In genomic region chr14:30624277-30624721, GRCm38 (mm10) we compare ENCODE assay signal across 8 mouse cellular contexts. TPM values are rescaled to one million over a fixed set of nuclear protein-coding genes. Genes with fewer than 3 reads are reported as not detected.
DNase-seq lines count a peak whose midpoint lies in the region; ATAC-seq lines count a peak whose summit lies in the region.

No protein-coding gene starts in this region.

- H3K9me3 ChIP-seq in forebrain, embryonic 10.5 days = no peaks in the 10 kb centered on the region
- H3K9me3 ChIP-seq in forebrain, embryonic 11.5 days (ENCODE audit: control insufficient read depth, low read length) = no peaks in the 10 kb centered on the region
- H3K9me3 ChIP-seq in forebrain, embryonic 16.5 days (ENCODE audit: control insufficient read depth, low read length) = no peaks in the 10 kb centered on the region
- no peaks in the 10 kb centered on the region for H3K9me3 ChIP-seq in liver, embryonic 16.5 days (replicated peaks; ENCODE audit: control insufficient read depth, low read length)

- peaks cover 41% of the 10 kb centered on the region for H3K27me3 ChIP-seq in forebrain, embryonic 10.5 days (ENCODE audit: poor library complexity, severe bottlenecking)
- peaks cover 6% of the 10 kb centered on the region; the same call in 1 of the 2 replicates for H3K27me3 ChIP-seq in forebrain, embryonic 11.5 days (ENCODE audit: control insufficient read depth, insufficient read depth, low read length)
- no peaks in the 10 kb centered on the region; the same call in 1 of the 2 replicates for H3K27me3 ChIP-seq in forebrain, embryonic 16.5 days (replicated peaks; ENCODE audit: control insufficient read depth, insufficient read depth, low read length)
- H3K27me3 ChIP-seq in liver, embryonic 16.5 days (ENCODE audit: control insufficient read depth, insufficient read depth, low read depth, low read length) = no peaks in the 10 kb centered on the region

- H3K4me2 ChIP-seq in forebrain, embryonic 11.5 days (ENCODE audit: low read depth, low read length, severe bottlenecking) = no peak overlapping the region
- H3K4me2 ChIP-seq in forebrain, embryonic 16.5 days (ENCODE audit: low read length) = peak overlapping the region; percentile 69
- H3K4me2 ChIP-seq in liver, embryonic 16.5 days (ENCODE audit: low read depth, low read length) = peak overlapping the region; percentile 96

- H3K9ac ChIP-seq in forebrain, embryonic 11.5 days (ENCODE audit: low read length) = no peak overlapping the region
- no peak overlapping the region for H3K9ac ChIP-seq in forebrain, embryonic 16.5 days (replicated peaks; ENCODE audit: low read depth, low read length)
- H3K9ac ChIP-seq in liver, embryonic 16.5 days (ENCODE audit: low read depth, low read length) = no peak overlapping the region

- peaks cover 39% of the 10 kb centered on the region for H3K4me1 ChIP-seq in forebrain, embryonic 10.5 days
- peaks cover 15% of the 10 kb centered on the region for H3K4me1 ChIP-seq in forebrain, embryonic 11.5 days (replicated peaks; ENCODE audit: control insufficient read depth, insufficient read depth, low read length)
- H3K4me1 ChIP-seq in forebrain, embryonic 16.5 days (replicated peaks; ENCODE audit: control insufficient read depth, insufficient read depth, low read length) = peaks cover 13% of the 10 kb centered on the region
- H3K4me1 ChIP-seq in liver, embryonic 16.5 days (ENCODE audit: control insufficient read depth, low read depth, low read length) = peaks cover 31% of the 10 kb centered on the region

- no peak overlapping the region for H3K27ac ChIP-seq in forebrain, embryonic 10.5 days
- no peak overlapping the region for H3K27ac ChIP-seq in forebrain, embryonic 11.5 days (ENCODE audit: low read depth, low read length)
- H3K27ac ChIP-seq in forebrain, embryonic 16.5 days (ENCODE audit: low read length) = no peak overlapping the region
- H3K27ac ChIP-seq in liver, embryonic 16.5 days (ENCODE audit: low read length) = peak overlapping the region; percentile 15; the same call in 1 of the 2 replicates

- 66% methylated on average over 8 of the region's 8 CpGs for WGBS in forebrain, embryonic 10.5 days
- 61% methylated on average over 8 of the region's 8 CpGs for WGBS in forebrain, embryonic 11.5 days
- 61% methylated on average over 8 of the region's 8 CpGs for whole genome bisulfite sequencing in forebrain, embryonic 16.5 days
- 27% methylated on average over 8 of the region's 8 CpGs for WGBS in liver, embryonic 16.5 days (ENCODE audit: insufficient replicate concordance)

- H3K4me3 ChIP-seq in forebrain, embryonic 10.5 days = 0 out of 2 replicates have a peak overlapping the region, but pooled peaks have one; percentile 58
- H3K4me3 ChIP-seq in forebrain, embryonic 11.5 days (ENCODE audit: low read depth, low read length) = no peak overlapping the region
- H3K4me3 ChIP-seq in forebrain, embryonic 16.5 days (replicated peaks; ENCODE audit: low read length) = peak overlapping the region; percentile 64
- peak overlapping the region; percentile 79 for H3K4me3 ChIP-seq in liver, embryonic 16.5 days (ENCODE audit: low read depth, low read length)

- no peaks in the 10 kb centered on the region for H3K36me3 ChIP-seq in forebrain, embryonic 10.5 days (replicated peaks)
- no peaks in the 10 kb centered on the region for H3K36me3 ChIP-seq in forebrain, embryonic 11.5 days (ENCODE audit: control insufficient read depth, insufficient read depth, low read length)
- no peaks in the 10 kb centered on the region for H3K36me3 ChIP-seq in forebrain, embryonic 16.5 days (ENCODE audit: control insufficient read depth, insufficient read depth)
- H3K36me3 ChIP-seq in liver, embryonic 16.5 days (ENCODE audit: control insufficient read depth, insufficient read depth) = no peaks in the 10 kb centered on the region

- DNase-seq in forebrain, embryonic 10.5 days (ENCODE audit: extremely low spot score, low spot score) = no peak
- DNase-seq in forebrain, embryonic 11.5 days (ENCODE audit: low spot score) = no peak
- peak; percentile 63 for DNase-seq in A20 (ENCODE audit: low read depth, low spot score)
- DNase-seq in c-Kit-positive CD71-positive TER-119-positive erythroid progenitor cells, embryonic 14.5 days (ENCODE audit: low spot score) = no peak
- no peak for DNase-seq in cerebellum, adult 11 months

- no peak for ATAC-seq in forebrain, embryonic 11.5 days (replicated peaks; ENCODE audit: low FRiP score)
- no peak for ATAC-seq in forebrain, embryonic 16.5 days
- ATAC-seq in liver, embryonic 16.5 days (ENCODE audit: low read depth) = no peak
- ATAC-seq in frontal cortex, adult (ENCODE audit: low TSS enrichment) = no peak

RNA-seq across cellular contexts. Expression of gene Prkcd, which starts 1.7 kb away (rescaled TPM):
- 23.6 and 24.8 TPM in 2 replicates for polyA plus RNA-seq in forebrain, embryonic 10.5 days (2016; fragmentation: Nextera tagmentation; extraction: Ambion mirVana)
- 26.2 and 26.8 TPM in 2 replicates for polyA plus RNA-seq in forebrain, embryonic 11.5 days (2014; fragmentation: Nextera tagmentation; extraction: Ambion mirVana)
- 27.9 and 34.6 TPM in 2 replicates for polyA plus RNA-seq in forebrain, embryonic 16.5 days (2015; fragmentation: Nextera tagmentation; extraction: Ambion mirVana)
- 16.3 and 16.4 TPM in 2 replicates for polyA plus RNA-seq in liver, embryonic 16.5 days (2015; fragmentation: Nextera tagmentation; extraction: Ambion mirVana)

RNA-seq across cellular contexts. Expression of gene Rft1, which starts 29.9 kb away (rescaled TPM):
- 12.7 and 14.7 TPM in 2 replicates for polyA plus RNA-seq in forebrain, embryonic 10.5 days (2016; fragmentation: Nextera tagmentation; extraction: Ambion mirVana)
- polyA plus RNA-seq in forebrain, embryonic 11.5 days (2014; fragmentation: Nextera tagmentation; extraction: Ambion mirVana) = 11.3 and 11.4 TPM in 2 replicates
- polyA plus RNA-seq in forebrain, embryonic 16.5 days (2015; fragmentation: Nextera tagmentation; extraction: Ambion mirVana) = 7.2 and 8.5 TPM in 2 replicates
- 3.9 and 4.1 TPM in 2 replicates for polyA plus RNA-seq in liver, embryonic 16.5 days (2015; fragmentation: Nextera tagmentation; extraction: Ambion mirVana)
